Mouse (Mus musculus) embryonic facial prominence, embryonic 13.5 days (tissue): ENCODE measurements around the gene Rpusd4. TPM values are rescaled to one million over a fixed set of nuclear protein-coding genes. Genes with fewer than 3 reads are reported as not detected.

Source experiments
- ATAC-seq: fragments of 200-750 bp; cut with Nextera tagmentation; 2 replicates; pipeline ENCODE4 v1.8.0; 2017; ENCODE audit warnings: low read depth; ENCODE audit not compliant: insufficient number of reproducible peaks, insufficient read depth, low FRiP score, low TSS enrichment
- H3K27ac ChIP-seq: fragments of 300-500 bp; sonication (generic); 2 replicates; pipeline ENCODE4 v1.5.1; 2015; ENCODE audit warnings: moderate library complexity, mild to moderate bottlenecking, inconsistent platforms
- H3K27me3 ChIP-seq: fragments of 300-500 bp; sonication (generic); 2 replicates; pipeline ENCODE4 v1.6.1; 2015; ENCODE audit warnings: mild to moderate bottlenecking, inconsistent platforms
- H3K36me3 ChIP-seq: fragments of 300-500 bp; sonication (generic); 2 replicates; pipeline ENCODE4 v1.6.1; 2015; ENCODE audit warnings: mild to moderate bottlenecking, inconsistent platforms
- H3K4me1 ChIP-seq: fragments of 300-500 bp; sonication (generic); 2 replicates; pipeline ENCODE4 v1.6.1; 2015; ENCODE audit warnings: inconsistent platforms
- H3K4me2 ChIP-seq: fragments of 300-500 bp; sonication (generic); 2 replicates; pipeline ENCODE4 v1.6.1; 2015; ENCODE audit warnings: moderate library complexity, mild to moderate bottlenecking, inconsistent platforms
- H3K4me3 ChIP-seq: fragments of 300-500 bp; sonication (generic); 2 replicates; pipeline ENCODE4 v1.5.1; 2015; ENCODE audit warnings: mild to moderate bottlenecking, inconsistent platforms
- H3K9ac ChIP-seq: fragments of 300-500 bp; sonication (generic); 2 replicates; pipeline ENCODE4 v1.6.1; 2015; ENCODE audit warnings: mild to moderate bottlenecking, inconsistent platforms
- H3K9me3 ChIP-seq: fragments of 300-500 bp; sonication (generic); 2 replicates; pipeline ENCODE4 v1.6.1; 2016; ENCODE audit warnings: inconsistent platforms
- WGBS: fragments of 180-500 bp; shearing (Covaris S2); methylation state at CpG from one replicate; pipeline ENCODE4 v1.1.7; 2015; ENCODE audit warnings: mixed read lengths; 5-methylcytosine and 5-hydroxymethylcytosine counted together
- polyA plus RNA-seq: library from polyadenylated mRNA; unstranded; fragments of >200 nt; fragmentation: Nextera tagmentation; extraction: Ambion mirVana; gene quantifications from 2 replicates; pipeline ENCODE4 v1.2.1, GENCODE M21; 2015

The Rpusd4 gene
- polyA plus RNA-seq, 1 experiment from 2014 or later, result 30.8 TPM

GRCm38 (mm10) chr9:35263431-35263830 is 4.2 kb upstream of the Rpusd4 start:
- no peak overlapping the region for H3K4me2 ChIP-seq
- ATAC-seq, result no peak
- H3K36me3 ChIP-seq, result peaks cover 5% of the 10 kb centered on the region; the same call in 1 of the 2 replicates
- no peak overlapping the region for H3K4me3 ChIP-seq
- H3K9ac ChIP-seq, result no peak overlapping the region
- H3K4me1 ChIP-seq, result peaks cover 11% of the 10 kb centered on the region
- no peak overlapping the region for H3K27ac ChIP-seq
- no peaks in the 10 kb centered on the region for H3K27me3 ChIP-seq
- H3K9me3 ChIP-seq, result no peaks in the 10 kb centered on the region
- WGBS, result 96% methylated on average over 2 of the region's 2 CpGs

DNA sequence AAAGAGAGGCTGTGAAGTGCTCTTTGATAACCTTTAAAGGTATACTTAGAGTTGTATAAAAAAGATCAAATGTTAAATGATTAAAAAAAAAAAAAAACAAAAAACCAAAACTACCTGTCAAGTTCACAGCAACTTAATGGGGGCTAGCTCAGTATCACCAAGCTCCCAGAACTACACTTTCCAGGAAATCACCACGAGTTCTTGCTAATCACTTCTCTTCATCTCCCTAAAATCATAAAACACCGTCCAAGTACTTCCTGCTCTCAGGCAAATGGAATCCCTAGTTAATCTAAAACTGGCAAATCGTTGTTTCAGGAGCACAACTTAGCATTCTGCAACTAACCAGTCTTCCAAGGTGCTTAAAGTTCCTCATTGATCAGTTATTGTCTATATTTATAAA is 3.2 kb upstream of the Rpusd4 start:
- Histone ChIP-seq H3K4me3 (no peak overlapping the region), H3K27me3 (no peaks in the 10 kb centered on the region), H3K9ac (no peak overlapping the region), H3K27ac (no peak overlapping the region), H3K4me2 (no peak overlapping the region), H3K36me3 (peaks cover 5% of the 10 kb centered on the region; the same call in 1 of the 2 replicates), H3K9me3 (no peaks in the 10 kb centered on the region), H3K4me1 (peaks cover 16% of the 10 kb centered on the region)
- 87% methylated on average over 3 of the region's 3 CpGs for WGBS
- ATAC-seq, result no peak

GRCm38 (mm10) chr9:35267976-35268715 is 481 bp downstream of the Rpusd4 start:
- H3K9me3 ChIP-seq, result no peaks in the 10 kb centered on the region
- peak; percentile 39; the same call in 1 of the 2 replicates for ATAC-seq
- H3K4me2 ChIP-seq, result peak overlapping the region; percentile 80
- 2% methylated on average over 21 of the region's 21 CpGs for WGBS
- no peaks in the 10 kb centered on the region for H3K27me3 ChIP-seq
- peak overlapping the region; percentile 85 for H3K9ac ChIP-seq
- H3K4me1 ChIP-seq, result peaks cover 16% of the 10 kb centered on the region
- peak overlapping the region; percentile 83 for H3K4me3 ChIP-seq
- peak overlapping the region; percentile 57; the same call in 1 of the 2 replicates for H3K27ac ChIP-seq
- H3K36me3 ChIP-seq, result peaks cover 31% of the 10 kb centered on the region

DNA sequence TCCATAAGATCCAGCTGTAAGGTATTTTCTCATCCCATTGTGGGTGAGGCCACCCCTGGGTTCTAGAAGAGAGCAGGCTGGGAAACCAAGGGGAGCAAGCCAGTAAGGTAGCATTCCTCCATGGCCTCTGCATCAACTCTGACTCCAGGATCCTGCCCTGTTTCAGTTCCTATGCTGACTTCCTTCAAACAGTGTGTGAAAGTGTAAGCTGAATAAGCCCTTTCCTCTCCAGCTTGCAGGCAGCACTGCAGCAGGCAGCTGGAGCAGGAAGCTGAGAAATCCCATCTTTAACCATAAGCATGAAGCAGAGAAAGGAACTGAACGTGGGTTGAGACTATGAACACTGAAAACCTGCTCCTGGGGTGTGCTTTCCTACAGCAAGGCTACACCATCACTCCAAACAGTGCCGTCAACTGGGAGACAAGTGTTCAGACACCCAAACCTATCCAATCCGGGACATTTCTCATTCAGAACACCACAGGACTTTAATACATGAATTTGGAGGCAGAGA is 10.2 kb downstream of the Rpusd4 start:
- no peak overlapping the region for H3K4me3 ChIP-seq
- H3K4me2 ChIP-seq, result no peak overlapping the region
- no peak for ATAC-seq
- H3K9ac ChIP-seq, result no peak overlapping the region
- no peak overlapping the region for H3K27ac ChIP-seq
- H3K36me3 ChIP-seq, result peaks cover 44% of the 10 kb centered on the region
- no peaks in the 10 kb centered on the region for H3K9me3 ChIP-seq
- H3K27me3 ChIP-seq, result no peaks in the 10 kb centered on the region
- 88% methylated on average over 3 of the region's 3 CpGs for WGBS
- H3K4me1 ChIP-seq, result peaks cover 4% of the 10 kb centered on the region

DNA sequence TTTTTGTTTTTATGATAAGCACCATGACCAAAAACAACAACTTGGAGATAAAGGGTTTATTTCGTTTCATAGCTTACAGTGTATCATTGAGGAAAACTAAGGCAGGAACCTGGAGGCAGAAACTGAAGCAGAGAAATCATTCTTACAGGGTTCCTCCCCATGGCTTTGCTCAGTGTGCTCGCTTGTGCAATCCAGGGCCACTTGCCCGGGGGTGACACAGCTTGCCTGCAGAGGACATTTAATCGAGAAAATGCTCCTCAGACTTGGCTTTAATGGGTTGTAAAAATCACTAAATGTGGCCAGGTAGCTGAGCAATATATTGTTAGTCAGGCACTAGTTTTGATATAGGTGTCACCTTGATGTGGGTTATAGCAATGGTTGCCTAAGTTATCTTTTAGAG is 10.8 kb downstream of the Rpusd4 start:
- H3K27me3 ChIP-seq, result no peaks in the 10 kb centered on the region
- H3K4me2 ChIP-seq, result no peak overlapping the region
- 87% methylated on average over 4 of the region's 4 CpGs for WGBS
- no peak for ATAC-seq
- H3K36me3 ChIP-seq, result peaks cover 39% of the 10 kb centered on the region
- no peak overlapping the region for H3K9ac ChIP-seq
- H3K4me1 ChIP-seq, result peaks cover 10% of the 10 kb centered on the region
- no peak overlapping the region for H3K27ac ChIP-seq
- H3K4me3 ChIP-seq, result no peak overlapping the region
- no peaks in the 10 kb centered on the region for H3K9me3 ChIP-seq

DNA sequence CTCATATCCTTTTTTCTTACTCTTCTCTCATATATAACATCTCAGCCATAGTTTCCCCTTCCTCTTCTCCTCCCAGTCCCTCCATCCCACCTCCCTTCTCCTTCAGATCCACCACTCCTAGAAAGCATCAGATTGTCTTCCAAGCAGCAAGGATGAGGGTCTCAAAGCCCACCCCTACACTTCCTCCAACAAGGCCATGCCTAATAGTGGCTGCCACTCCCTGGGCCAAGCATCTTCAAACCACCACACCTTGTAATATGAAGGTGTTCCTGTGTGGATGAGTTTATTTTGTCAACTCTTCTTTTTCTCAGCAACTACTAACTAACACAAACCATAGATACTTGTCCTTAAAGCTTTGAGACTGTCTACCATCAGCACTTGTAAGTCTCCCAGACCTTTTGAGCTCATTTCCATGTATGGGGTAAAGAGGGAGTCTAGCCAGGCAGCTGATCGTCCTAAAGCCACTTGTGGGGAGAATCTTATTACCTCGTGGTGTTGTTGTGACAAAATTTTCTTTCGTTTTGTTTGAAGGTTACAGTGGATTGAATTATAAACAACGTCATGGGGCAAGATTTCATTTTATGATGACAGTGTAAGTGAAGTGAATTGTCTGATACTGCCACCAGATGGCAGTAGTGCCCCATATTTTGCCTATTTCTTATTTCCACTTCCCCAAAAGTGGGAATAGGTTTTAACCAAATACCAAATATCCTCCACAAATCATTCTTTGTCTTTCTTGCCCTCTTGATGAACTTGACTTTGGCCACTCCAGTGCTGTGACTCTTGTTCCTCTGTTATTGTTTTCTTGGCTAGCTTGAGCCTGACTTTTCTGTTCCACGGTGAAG is 14.6 kb downstream of the Rpusd4 start:
- Histone ChIP-seq H3K4me2 (no peak overlapping the region), H3K27ac (peak overlapping the region; percentile 48; the same call in 1 of the 2 replicates), H3K9ac (no peak overlapping the region), H3K27me3 (no peaks in the 10 kb centered on the region), H3K36me3 (peaks cover 9% of the 10 kb centered on the region), H3K4me1 (peaks cover 20% of the 10 kb centered on the region), H3K9me3 (no peaks in the 10 kb centered on the region), H3K4me3 (no peak overlapping the region)
- no peak for ATAC-seq
- WGBS, result 11% methylated on average over 5 of the region's 5 CpGs

GRCm38 (mm10) chr9:35282851-35283200 is 15.2 kb downstream of the Rpusd4 start:
- peak overlapping the region; percentile 48; the same call in 1 of the 2 replicates for H3K27ac ChIP-seq
- ATAC-seq, result no peak

GRCm38 (mm10) chr9:35283415-35284069 is 15.9 kb downstream of the Rpusd4 start:
- no peak for ATAC-seq
- Histone ChIP-seq H3K9ac (no peak overlapping the region), H3K36me3 (no peaks in the 10 kb centered on the region), H3K27ac (no peak overlapping the region; the same call in 1 of the 2 replicates), H3K4me1 (peaks cover 20% of the 10 kb centered on the region), H3K4me3 (no peak overlapping the region), H3K9me3 (no peaks in the 10 kb centered on the region), H3K4me2 (no peak overlapping the region), H3K27me3 (no peaks in the 10 kb centered on the region)
- WGBS, result 34% methylated on average over 13 of the region's 13 CpGs

More at GRCm38 (mm10) chr9:35282851-35283200, 15.2 kb downstream of the Rpusd4 start:
- no peak overlapping the region for H3K4me2 ChIP-seq
- H3K27me3 ChIP-seq, result no peaks in the 10 kb centered on the region
- no peaks in the 10 kb centered on the region for H3K9me3 ChIP-seq
- no peak overlapping the region for H3K9ac ChIP-seq
- H3K4me1 ChIP-seq, result peaks cover 20% of the 10 kb centered on the region
- 34% methylated on average over 5 of the region's 5 CpGs for WGBS
- H3K4me3 ChIP-seq, result no peak overlapping the region
- peaks cover 3% of the 10 kb centered on the region for H3K36me3 ChIP-seq

DNA sequence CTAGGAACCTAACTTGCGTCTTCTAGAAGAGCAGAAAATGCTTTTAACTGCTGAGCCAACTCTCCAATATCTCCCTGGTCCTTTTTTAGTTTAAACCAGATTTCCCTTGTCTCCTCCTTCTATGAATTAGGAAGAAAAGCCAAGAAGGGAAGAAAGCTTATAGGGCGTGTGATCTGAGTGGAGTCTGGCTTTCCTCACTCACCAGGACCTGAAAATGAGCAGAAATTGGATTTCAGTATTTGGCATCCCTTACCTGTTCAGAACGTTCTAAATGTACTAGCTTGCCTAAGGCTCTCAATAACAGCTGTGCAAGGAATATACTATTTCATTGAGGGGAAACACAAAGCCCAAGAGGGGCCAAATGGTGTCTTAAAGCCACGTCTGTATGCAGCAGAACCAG is 16.7 kb downstream of the Rpusd4 start:
- Histone ChIP-seq H3K9me3 (no peaks in the 10 kb centered on the region), H3K4me1 (peaks cover 28% of the 10 kb centered on the region), H3K27me3 (no peaks in the 10 kb centered on the region), H3K36me3 (no peaks in the 10 kb centered on the region), H3K4me2 (no peak overlapping the region), H3K9ac (no peak overlapping the region), H3K4me3 (no peak overlapping the region), H3K27ac (no peak overlapping the region)
- no peak for ATAC-seq
- 54% methylated on average over 4 of the region's 4 CpGs for WGBS

GRCm38 (mm10) chr9:35286351-35286750 is 18.7 kb downstream of the Rpusd4 start:
- Histone ChIP-seq H3K4me3 (no peak overlapping the region), H3K4me1 (peaks cover 28% of the 10 kb centered on the region)
- WGBS, result 65% methylated on average over 3 of the region's 3 CpGs

GRCm38 (mm10) chr9:35289992-35290391 is 22.3 kb downstream of the Rpusd4 start:
- 36% methylated on average over 7 of the region's 7 CpGs for WGBS

More at GRCm38 (mm10) chr9:35286351-35286750, 18.7 kb downstream of the Rpusd4 start:
- Histone ChIP-seq H3K36me3 (no peaks in the 10 kb centered on the region), H3K9ac (no peak overlapping the region), H3K27me3 (no peaks in the 10 kb centered on the region), H3K4me2 (no peak overlapping the region), H3K9me3 (no peaks in the 10 kb centered on the region), H3K27ac (no peak overlapping the region)
- no peak for ATAC-seq

More at GRCm38 (mm10) chr9:35289992-35290391, 22.3 kb downstream of the Rpusd4 start:
- Histone ChIP-seq H3K27ac (no peak overlapping the region), H3K4me2 (no peak overlapping the region), H3K4me1 (peaks cover 14% of the 10 kb centered on the region; the same call in 1 of the 2 replicates), H3K27me3 (no peaks in the 10 kb centered on the region), H3K4me3 (no peak overlapping the region), H3K9me3 (no peaks in the 10 kb centered on the region), H3K36me3 (no peaks in the 10 kb centered on the region), H3K9ac (no peak overlapping the region)
- no peak for ATAC-seq
